Mouse (Mus musculus) thymus, postnatal 10 days (tissue): Measurements from ENCODE around the gene Slfnl1.

ENCODE experiments used
- DNase-seq, 2 experiments: peaks; one replicate each; pipeline ENCODE4 v3.0.0; 2021; ENCODE audit warnings: low spot score in 2 of 2

The Slfnl1 gene

DNA sequence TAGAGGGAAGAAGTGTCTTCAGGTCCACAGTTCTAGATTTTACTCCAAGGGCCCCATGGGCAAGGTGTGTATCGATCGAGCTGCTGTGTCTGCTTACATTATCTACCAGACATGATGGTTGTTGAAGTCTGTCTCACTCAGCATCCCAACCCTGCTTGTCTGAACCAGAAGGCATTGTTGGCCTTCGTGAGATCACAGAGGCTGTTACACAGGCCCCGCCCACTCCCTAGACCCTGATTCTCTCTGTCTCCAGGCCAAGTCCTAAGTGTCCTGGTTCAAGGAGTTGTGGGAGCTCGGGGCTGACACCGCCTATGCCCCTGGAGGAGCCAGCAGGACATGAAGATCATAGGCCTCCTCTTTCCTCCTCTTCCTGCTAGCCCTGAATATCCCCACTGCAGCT, at the start of gene Slfnl1:
TSS of gene Slfnl1 (plus strand) at position 246 of the 400 bp plus-strand sequence.
- no peak for DNase-seq

GRCm38 (mm10) chr4:120487707-120488106, 44.3 kb upstream of the Slfnl1 start:
- no peak for DNase-seq

DNA sequence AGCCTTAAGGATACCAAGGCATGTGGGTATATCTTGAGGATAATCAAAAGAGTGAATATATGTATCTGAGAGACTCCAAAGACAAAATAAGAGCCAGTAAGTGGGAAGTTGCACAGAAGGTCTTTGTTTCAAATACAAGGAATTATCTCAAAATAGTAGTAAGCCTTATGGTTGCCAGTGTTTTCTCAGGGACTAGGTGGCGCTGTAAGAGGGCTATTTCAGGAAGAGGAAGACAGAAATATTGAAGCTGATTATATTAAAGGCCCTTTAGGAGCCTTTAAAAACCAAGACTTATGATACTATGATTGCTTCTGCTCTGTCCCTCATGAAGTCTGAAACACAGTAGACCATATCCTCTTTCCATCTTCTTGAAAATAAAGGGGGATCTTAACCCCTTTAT, 25.1 kb upstream of the Slfnl1 start:
- DNase-seq = no peak

- no peak for DNase-seq
Measured at GRCm38 (mm10) chr4:120511203-120511602, 20.8 kb upstream of the Slfnl1 start.

GRCm38 (mm10) chr4:120514366-120514765, 17.7 kb upstream of the Slfnl1 start:
- no peak for DNase-seq

GRCm38 (mm10) chr4:120516491-120516890, 15.5 kb upstream of the Slfnl1 start:
- no peak for DNase-seq

GRCm38 (mm10) chr4:120516907-120517306, 15.1 kb upstream of the Slfnl1 start:
- DNase-seq = no peak

DNA sequence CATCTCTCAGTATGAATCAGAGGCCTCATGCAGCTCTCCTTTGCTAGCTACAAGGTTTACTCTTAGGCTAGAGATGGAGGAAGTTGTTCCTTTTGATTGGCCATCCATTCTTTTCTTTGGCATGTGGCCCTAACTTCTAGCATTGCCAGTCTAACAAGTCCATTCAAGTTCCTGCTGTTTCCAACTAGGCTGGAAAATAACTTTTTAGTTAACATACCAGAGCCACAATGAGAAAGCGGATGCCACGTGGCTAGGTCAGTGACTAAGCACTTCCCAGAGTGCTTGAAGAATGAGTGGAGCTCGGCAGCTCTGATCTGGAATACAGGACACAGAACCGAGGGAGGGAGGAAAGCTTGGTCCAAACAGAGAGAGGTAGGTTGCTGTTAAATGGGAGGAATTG, 14.7 kb upstream of the Slfnl1 start:
- DNase-seq = no peak

GRCm38 (mm10) chr4:120521761-120522160, 10.3 kb upstream of the Slfnl1 start:
- DNase-seq = no peak

DNA sequence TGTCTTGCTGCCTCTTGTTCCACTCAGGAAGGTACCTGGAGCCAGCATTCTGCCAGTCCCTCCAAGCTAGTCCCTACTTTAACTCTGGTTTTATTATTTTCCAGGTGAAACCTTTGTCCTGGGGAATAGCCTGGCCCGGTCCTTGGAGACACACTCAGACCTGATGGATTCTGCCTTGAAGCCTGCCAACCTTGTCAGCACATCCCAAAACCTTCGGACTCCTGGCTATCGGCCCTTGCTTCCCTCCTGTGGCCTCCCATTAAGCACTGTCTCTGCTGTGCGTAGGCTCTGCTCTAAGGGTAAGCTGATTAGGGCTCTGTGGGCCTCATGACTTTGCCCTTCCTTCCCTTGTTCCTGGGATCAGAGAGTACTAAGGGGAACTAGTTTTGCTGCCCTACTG, 9.7 kb upstream of the Slfnl1 start:
- DNase-seq = no peak

GRCm38 (mm10) chr4:120523092-120523491, 8.9 kb upstream of the Slfnl1 start:
- DNase-seq = no peak

GRCm38 (mm10) chr4:120528171-120528570, 3.9 kb upstream of the Slfnl1 start:
- DNase-seq = no peak

DNA sequence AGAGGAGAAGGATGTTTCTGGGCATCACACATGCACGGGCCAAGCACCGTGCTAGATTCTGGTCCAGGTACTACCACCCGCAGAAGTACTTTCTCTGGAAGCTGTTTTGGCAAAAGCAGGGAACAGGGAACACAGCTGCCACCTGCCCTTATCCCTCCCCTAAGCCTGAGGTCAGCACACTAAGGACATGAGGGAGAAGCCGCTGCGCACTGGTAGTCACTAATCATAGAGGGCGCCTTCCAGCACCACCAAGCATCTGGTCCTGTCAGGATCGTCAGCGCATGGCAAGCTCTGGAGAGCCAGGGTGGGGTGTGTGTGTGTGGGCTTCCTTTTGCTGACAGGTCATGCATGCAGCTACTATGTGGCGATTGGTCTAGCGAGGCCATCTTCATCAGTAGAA, 6.6 kb downstream of the Slfnl1 start:
- DNase-seq = no peak

DNA sequence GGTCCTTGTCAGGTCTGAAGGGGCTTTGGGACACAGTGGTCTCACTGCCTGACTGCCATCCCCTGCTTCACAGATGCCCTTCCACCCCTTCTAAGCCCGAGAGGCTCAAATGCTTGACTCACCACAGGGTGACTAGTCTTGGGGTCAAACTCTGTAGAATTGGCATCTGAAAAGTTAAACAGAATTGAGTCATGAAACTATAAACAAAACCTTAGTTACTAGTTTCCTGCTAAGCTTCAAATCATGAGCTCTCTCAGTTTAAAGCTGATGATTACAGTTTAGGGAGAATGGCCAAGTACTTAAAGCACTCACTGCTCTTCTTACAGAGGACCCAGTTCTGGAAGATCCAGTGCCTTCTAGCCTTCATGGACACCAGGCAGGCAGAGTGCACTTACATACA, 12.9 kb downstream of the Slfnl1 start:
- DNase-seq = no peak

- DNase-seq = no peak
Measured at GRCm38 (mm10) chr4:120556592-120556991, 24.6 kb downstream of the Slfnl1 start.

DNA sequence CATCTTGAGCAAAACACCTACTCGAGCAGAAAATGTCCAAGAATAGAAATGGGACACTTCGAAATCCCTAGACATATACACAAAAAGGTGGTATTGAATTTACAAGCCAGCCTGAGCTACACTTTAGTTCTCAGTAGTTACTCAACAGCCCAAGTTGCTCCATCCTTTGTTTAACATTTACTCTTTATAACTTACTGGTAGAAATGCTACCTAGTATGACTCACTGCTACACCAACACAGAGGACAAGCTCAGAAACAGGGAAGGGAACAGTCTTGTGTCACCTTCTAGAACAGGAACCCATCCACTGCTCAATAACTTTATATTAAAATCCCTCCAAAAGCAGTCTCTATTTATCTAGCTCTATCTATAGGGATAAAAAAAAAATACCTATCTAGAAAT, 33.7 kb downstream of the Slfnl1 start:
- no peak for DNase-seq

GRCm38 (mm10) chr4:120568005-120568404, 36.0 kb downstream of the Slfnl1 start:
- DNase-seq = no peak

GRCm38 (mm10) chr4:120569025-120569424, 37.0 kb downstream of the Slfnl1 start:
- DNase-seq = no peak

GRCm38 (mm10) chr4:120569486-120570437, 37.7 kb downstream of the Slfnl1 start, which contains the start of gene Ctps:
Ctps (minus strand) TSS chr4:120570276.
- peak; percentile 90 to 94 for DNase-seq

- no peak for DNase-seq
Measured at GRCm38 (mm10) chr4:120570438-120571069, 38.5 kb downstream of the Slfnl1 start.

DNA sequence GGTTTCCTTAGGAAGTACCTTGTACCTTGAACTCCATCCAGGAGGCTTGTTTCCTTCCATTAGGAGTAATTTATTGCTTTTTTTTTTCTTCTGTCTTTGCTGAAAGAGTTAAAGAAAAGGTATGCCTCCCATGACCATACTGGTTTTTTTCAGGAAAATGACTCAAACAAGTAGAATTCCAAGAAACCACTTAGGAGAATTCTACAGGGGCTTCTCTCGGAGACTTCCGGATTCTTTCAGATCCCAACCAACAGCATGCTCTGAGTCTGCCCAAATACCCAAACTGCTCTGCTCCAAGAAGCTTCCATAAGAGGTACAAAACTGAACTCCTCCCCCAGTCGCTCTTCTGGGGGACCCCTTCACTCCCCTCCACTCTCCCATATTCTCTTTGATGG, 39.0 kb downstream of the Slfnl1 start:
- no peak for DNase-seq

- DNase-seq = no peak
Measured at GRCm38 (mm10) chr4:120571691-120572090, 39.7 kb downstream of the Slfnl1 start.

- no peak for DNase-seq
Measured at GRCm38 (mm10) chr4:120580894-120581293, 48.9 kb downstream of the Slfnl1 start.
